Mouse (Mus musculus) cerebellum, adult 2 months (tissue): Measurements from ENCODE around the gene Sec16a.

Experiments
- CTCF ChIP-seq: fragments of 200-500 bp; IDR thresholded peaks from 2 replicates; pipeline ENCODE4 v1.5.1; 2011; ENCODE audit warnings: low read depth, mild to moderate bottlenecking, control low read depth, low read length, moderate library complexity, borderline replicate concordance; ENCODE audit not compliant: insufficient read depth
- POLR2A ChIP-seq: fragments of 200-500 bp; IDR thresholded peaks from 2 replicates; pipeline ENCODE4 v1.6.1; 2011; ENCODE audit warnings: low read length, control low read depth, borderline replicate concordance; ENCODE audit not compliant: insufficient read depth

GRCm38 (mm10) chr2:26472312-26473090 is 27.5 kb upstream of the Sec16a start:
- no peak for TF ChIP-seq CTCF
- TF ChIP-seq POLR2A: no peak
